Mouse (Mus musculus) lung, adult 2 months (tissue): ENCODE measurements at regions not wholly inside any gene's neighbourhood (a gene's known extent, or its start where the extent isn't known, plus 50 kb on each side); places are given as distances from the start of the nearest gene placed in this dataset.

Source experiments
- DNase-seq: peaks from one replicate; pipeline ENCODE4 v3.0.0; 2022
- H3K4me1 ChIP-seq: fragments of 200-500 bp; 2 replicates; pipeline ENCODE4 v1.6.1; 2011; ENCODE audit warnings: low read length; ENCODE audit not compliant: control insufficient read depth, insufficient read depth
- H3K4me3 ChIP-seq: fragments of 200-500 bp; replicated peaks from 2 replicates; pipeline ENCODE3; 2011; ENCODE audit warnings: low read depth, mild to moderate bottlenecking, control low read depth, low read length; ENCODE audit errors: extremely low read depth
- CTCF ChIP-seq: fragments of 200-500 bp; IDR thresholded peaks from 2 replicates; pipeline ENCODE4 v1.5.1; 2011; ENCODE audit warnings: mild to moderate bottlenecking, low read length, control low read depth; ENCODE audit not compliant: insufficient read depth
- POLR2A ChIP-seq: fragments of 200-500 bp; IDR thresholded peaks from 2 replicates; pipeline ENCODE4 v1.6.1; 2011; ENCODE audit warnings: low read depth, mild to moderate bottlenecking, control low read depth, low read length, borderline replicate concordance; ENCODE audit errors: extremely low read depth
- WGBS: fragments of 180-500 bp; shearing (Covaris S2); methylation state at CpG from one replicate; pipeline ENCODE4 v1.1.7; 2018; 5-methylcytosine and 5-hydroxymethylcytosine counted together

GRCm38 (mm10) chr3:63582180-63582579 is 98.5 kb upstream of the Gm34302 start:
- Histone ChIP-seq H3K4me3 (no peak overlapping the region), H3K4me1 (no peaks in the 10 kb centered on the region)
- TF ChIP-seq CTCF, result no peak
- TF ChIP-seq POLR2A, result no peak
- 48% methylated on average over 6 of the region's 6 CpGs for WGBS
- DNase-seq, result no peak

GRCm38 (mm10) chr3:63570607-63571353 is 87.1 kb upstream of the Gm34302 start:
- peak; percentile 47; the same call in 1 of the 2 replicates for TF ChIP-seq CTCF
- TF ChIP-seq POLR2A, result no peak
- Histone ChIP-seq H3K4me3 (no peak overlapping the region), H3K4me1 (no peaks in the 10 kb centered on the region)
- 39% methylated on average over 7 of the region's 7 CpGs for WGBS
- peak; percentile 62 for DNase-seq

GRCm38 (mm10) chr3:63570082-63570481 is 86.4 kb upstream of the Gm34302 start:
- no peak overlapping the region for H3K4me3 ChIP-seq
- 82% methylated on average over 1 of the region's 1 CpGs for WGBS
- DNase-seq, result no peak
- H3K4me1 ChIP-seq, result no peaks in the 10 kb centered on the region
- TF ChIP-seq POLR2A, result no peak
- no peak for TF ChIP-seq CTCF

GRCm38 (mm10) chr3:63569004-63569596 is 85.4 kb upstream of the Gm34302 start:
- no peaks in the 10 kb centered on the region for H3K4me1 ChIP-seq
- TF ChIP-seq POLR2A (no peak), CTCF (no peak)
- 67% methylated on average over 7 of the region's 7 CpGs for WGBS
- DNase-seq, result no peak
- H3K4me3 ChIP-seq, result no peak overlapping the region

GRCm38 (mm10) chr3:63567726-63568125 is 84.0 kb upstream of the Gm34302 start:
- no peak for TF ChIP-seq POLR2A
- no peak for TF ChIP-seq CTCF
- Histone ChIP-seq H3K4me3 (no peak overlapping the region), H3K4me1 (no peaks in the 10 kb centered on the region)
- no peak for DNase-seq
- 79% methylated on average over 3 of the region's 3 CpGs for WGBS

GRCm38 (mm10) chr3:63563057-63563456 is 79.4 kb upstream of the Gm34302 start:
- DNase-seq, result no peak
- H3K4me3 ChIP-seq, result no peak overlapping the region
- TF ChIP-seq POLR2A, result no peak
- no peak for TF ChIP-seq CTCF
- no peaks in the 10 kb centered on the region for H3K4me1 ChIP-seq
- WGBS, result 59% methylated on average over 1 of the region's 1 CpGs

- TF ChIP-seq CTCF (no peak), POLR2A (no peak)
Measured at GRCm38 (mm10) chr3:63562532-63562931, 78.9 kb upstream of the Gm34302 start.

GRCm38 (mm10) chr3:63560745-63561151 is 77.1 kb upstream of the Gm34302 start:
- Histone ChIP-seq H3K4me1 (no peaks in the 10 kb centered on the region), H3K4me3 (no peak overlapping the region)
- TF ChIP-seq CTCF (no peak), POLR2A (no peak)
- 61% methylated on average over 4 of the region's 4 CpGs for WGBS
- no peak for DNase-seq

More at GRCm38 (mm10) chr3:63562532-63562931, 78.9 kb upstream of the Gm34302 start:
- DNase-seq, result no peak
- no peaks in the 10 kb centered on the region for H3K4me1 ChIP-seq
- no peak overlapping the region for H3K4me3 ChIP-seq

GRCm38 (mm10) chr3:63556741-63557140 is 73.1 kb upstream of the Gm34302 start:
- no peak overlapping the region for H3K4me3 ChIP-seq
- H3K4me1 ChIP-seq, result no peaks in the 10 kb centered on the region; the same call in 1 of the 2 replicates
- WGBS, result 89% methylated on average over 1 of the region's 1 CpGs
- DNase-seq, result no peak
- no peak for TF ChIP-seq CTCF
- TF ChIP-seq POLR2A, result no peak

GRCm38 (mm10) chr3:63554872-63555271 is 71.2 kb upstream of the Gm34302 start:
- 4% methylated on average over 9 of the region's 9 CpGs for WGBS
- TF ChIP-seq POLR2A, result no peak
- TF ChIP-seq CTCF, result peak; percentile 27; the same call in 1 of the 2 replicates
- no peak for DNase-seq
- Histone ChIP-seq H3K4me3 (no peak overlapping the region), H3K4me1 (no peaks in the 10 kb centered on the region; the same call in 1 of the 2 replicates)
